Mouse (Mus musculus): Measurements from ENCODE around the gene Slitrk5.
"Not testable (repeated sequence)": the region's sequence is repeated elsewhere in the genome, so short reads cannot be mapped to it uniquely, and the experiment has no call there.

Slitrk5 gene

DNA sequence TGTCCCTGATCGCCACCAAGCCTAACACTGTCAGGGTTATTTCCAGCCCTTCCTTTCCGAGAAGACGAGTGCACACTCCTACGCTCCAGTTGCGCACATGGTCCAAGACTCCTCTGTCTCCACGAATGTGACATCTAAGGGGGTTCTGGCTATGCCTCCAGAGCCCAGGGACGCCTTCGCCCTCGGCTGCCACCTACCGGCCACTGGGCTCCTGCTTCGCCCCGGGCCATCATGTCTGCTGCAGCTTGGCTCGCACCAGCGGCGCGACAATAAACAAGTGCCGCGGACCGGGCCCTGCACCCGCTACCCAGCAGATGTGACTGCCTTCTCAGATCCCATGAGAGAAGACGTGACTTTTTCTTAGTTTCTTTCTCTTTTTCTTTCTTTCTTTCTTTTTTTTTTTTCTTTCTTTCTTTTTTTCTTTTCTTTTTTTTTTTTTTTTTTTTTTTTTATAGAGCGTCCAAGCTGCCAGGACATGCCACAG, at the start of gene Slitrk5:
Gene Slitrk5 (plus strand): TSS at position 434 of the 484 bp plus-strand sequence.
- peak; percentile 84 for DNase-seq (ENCODE audit: inconsistent ontology term)

DNA sequence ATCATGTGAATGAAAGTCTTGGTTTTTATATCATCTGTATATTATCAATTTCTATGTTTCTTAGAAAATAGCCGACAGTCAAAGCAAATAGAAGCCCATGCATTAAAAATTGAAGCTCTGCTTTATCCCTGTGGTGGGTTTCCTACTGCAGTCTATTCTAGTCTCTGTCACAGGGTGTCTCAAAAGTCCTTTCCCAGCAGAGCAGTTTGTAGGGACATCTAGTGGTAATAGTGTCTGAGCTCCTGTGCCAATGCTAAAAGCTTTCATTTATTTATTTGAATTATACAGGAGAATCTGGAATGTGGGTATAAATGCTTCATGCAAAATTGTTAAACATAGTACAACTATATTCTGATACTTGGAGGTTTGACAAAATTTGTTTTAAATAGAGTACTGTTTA, 2.0 kb upstream of the Slitrk5 start:
- DNase-seq (ENCODE audit: inconsistent ontology term), result no peak

DNA sequence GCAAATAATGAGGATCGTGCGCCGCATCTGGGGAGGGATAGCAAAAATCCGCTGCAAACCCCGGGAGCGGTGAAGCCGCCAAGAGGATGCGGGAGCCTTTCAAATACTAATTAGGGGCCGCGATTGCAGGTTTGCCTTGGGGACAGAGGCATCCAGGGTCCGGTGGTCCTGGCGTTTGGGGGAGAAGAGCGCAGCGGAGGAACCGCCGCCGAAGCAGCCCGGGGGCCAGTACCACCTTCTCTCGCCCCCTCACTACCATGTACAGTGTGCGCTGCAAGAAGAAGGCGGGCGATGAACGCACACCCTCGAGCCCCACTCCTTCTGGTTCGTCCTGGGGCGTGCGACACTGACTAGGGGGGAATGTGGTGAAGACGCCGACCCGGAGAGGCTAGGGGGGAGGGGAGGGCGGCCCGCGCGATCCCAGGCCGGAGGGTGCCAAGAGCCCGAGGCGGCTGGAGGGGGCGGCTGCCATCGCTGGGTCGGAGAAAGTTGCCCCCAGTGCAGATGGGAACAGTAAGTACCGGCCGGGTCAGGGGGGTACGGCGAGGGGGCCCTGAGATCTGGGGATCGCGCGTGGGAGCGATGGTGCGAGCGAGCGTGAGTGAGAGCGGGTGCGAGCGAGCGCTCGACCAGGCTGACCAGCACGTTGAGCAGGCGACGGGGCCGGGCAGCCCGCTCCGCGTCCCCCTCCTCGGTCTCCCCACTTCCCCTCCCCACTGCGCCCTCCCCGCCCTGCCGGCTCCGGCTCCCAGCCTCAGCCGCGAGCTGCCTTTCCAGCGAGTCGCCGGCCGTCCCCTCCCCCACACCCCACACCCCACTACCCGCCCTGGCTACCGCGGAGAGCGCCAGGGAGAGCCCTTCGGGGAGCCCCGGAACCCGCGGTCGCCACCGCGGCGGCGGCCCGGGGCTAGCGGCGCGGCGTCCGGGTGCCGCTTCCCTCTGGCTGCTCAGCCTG, 591 bp downstream of the Slitrk5 start:
- DNase-seq (ENCODE audit: inconsistent ontology term), result peak; percentile 54

DNA sequence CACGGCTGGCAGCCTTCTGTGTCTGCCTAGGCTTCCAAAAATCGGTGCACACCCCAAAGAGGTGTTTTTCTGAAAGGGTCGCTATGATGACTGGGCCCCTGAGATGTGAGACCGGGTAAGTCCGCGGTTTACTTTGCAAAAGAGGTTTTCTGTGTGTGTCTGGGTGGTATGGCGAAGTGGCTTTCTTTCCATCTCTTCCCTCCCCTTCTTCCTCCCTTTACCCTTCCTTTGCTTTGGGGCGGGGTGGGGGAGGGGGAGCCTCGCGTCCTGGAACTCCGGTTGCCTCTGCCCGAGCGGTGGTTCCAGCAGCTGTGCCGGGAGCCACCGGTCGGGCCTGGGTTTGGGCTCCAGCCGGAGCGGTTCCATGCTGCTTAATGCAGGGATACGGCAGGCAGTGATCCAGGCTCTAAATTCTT, 1.3 kb downstream of the Slitrk5 start:
- DNase-seq (ENCODE audit: inconsistent ontology term), result peak; percentile 62

DNA sequence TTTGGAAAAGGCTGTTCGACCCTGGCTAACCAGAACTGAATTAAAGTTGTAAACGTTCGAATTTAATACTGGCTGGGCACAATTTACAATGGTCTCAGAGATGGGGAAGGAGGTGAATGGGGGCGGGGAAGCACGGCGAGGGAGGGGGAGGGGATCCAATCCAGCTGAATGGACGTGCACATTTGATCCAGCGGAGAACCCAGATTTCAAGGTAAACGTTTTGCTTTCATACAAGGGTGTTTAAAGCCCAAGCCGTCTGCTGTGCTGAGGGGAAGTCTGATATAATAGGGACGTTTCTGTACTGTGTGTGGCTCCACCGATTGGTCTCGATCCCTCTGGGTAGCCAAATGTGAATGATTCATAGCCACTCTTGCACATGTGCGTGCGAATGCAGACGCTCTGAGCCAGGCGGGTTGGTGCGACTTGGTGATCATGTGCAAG, 2.0 kb downstream of the Slitrk5 start:
- peak; percentile 14 for DNase-seq (ENCODE audit: inconsistent ontology term)

DNA sequence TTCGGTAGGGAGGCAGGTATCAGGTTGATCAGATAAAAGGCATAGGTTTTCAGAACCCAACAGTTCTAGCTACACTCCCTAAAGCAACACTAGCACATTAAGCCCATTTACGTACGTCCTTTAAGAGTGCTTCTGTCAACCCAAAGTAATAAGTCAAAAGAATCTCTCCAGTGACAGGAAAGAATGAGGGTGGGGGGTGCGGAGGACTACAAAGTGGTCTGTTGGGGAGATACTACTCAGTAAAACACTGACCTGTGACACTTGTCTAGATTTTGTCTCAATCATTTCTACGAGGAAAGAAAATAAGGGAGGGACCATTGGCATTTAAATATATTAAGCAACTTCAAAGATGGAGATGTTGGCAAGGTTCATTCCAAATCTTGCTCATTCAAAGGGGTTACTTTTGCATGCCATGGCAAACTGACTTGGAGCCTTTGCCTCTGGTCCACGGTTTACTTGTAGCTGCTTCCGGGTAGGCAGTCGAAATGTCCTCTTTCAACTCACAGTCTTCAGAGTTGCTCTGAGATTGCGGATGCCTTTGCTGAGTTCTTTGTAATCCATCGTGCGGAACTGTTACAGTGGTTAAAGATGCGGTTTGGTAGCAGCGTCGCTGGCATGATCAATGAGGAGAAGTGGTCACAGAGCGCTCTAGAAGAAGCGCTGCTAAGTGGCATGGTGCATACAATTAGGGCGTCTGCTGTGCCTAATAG, 2.6 kb downstream of the Slitrk5 start:
- peak; percentile 10 for DNase-seq (ENCODE audit: inconsistent ontology term)

DNA sequence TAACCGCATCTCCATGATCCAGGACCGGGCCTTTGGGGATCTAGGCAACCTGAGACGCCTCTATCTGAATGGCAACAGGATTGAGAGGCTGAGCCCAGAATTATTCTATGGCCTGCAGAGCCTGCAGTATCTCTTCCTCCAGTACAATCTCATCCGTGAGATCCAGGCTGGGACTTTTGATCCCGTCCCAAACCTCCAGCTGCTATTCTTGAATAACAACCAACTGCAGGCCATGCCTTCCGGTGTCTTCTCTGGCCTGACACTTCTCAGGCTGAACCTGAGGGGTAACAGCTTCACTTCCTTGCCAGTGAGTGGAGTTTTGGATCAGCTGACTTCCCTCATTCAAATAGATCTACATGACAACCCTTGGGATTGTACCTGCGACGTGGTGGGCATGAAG, 5.4 kb downstream of the Slitrk5 start:
- no peak for DNase-seq (ENCODE audit: inconsistent ontology term)

DNA sequence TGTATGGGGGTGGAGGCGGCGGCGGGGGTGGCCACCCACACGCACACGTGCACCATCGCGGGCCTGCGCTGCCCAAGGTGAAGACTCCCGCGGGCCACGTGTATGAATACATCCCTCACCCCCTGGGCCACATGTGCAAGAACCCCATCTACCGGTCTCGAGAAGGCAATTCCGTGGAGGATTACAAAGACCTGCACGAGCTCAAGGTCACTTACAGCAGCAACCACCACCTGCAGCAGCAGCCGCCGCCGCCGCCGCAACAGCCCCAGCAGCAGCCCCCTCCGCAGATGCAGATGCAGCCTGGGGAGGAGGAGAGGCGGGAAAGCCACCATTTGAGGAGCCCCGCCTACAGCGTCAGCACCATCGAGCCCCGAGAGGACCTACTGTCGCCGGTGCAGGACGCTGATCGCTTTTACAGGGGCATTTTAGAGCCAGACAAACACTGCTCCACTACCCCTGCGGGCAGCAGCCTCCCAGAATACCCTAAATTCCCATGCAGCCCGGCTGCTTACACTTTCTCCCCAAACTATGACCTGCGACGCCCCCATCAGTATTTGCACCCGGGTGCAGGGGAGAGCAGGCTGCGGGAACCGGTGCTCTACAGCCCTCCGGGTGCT, 6.3 kb downstream of the Slitrk5 start:
- peak; percentile 34 for DNase-seq (ENCODE audit: inconsistent ontology term)

DNA sequence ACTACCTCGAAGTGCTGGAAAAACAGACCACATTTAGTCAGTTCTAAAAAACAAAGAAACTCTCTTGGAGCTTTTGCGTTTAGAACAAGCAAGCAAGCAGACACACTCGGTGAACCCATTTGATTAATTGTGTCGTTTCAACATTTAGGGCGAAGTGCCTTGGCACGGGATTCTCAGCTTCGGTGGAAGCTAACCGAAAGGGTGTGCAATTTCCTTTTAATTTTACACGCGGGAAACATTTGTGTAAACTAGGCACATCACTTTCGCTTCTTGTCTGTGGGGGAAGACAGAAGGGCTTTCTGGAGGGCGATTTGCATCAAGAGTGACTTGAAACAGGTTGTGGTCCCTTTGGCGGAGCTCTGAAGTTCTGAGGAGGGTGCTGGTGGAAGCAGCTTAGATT, 6.9 kb downstream of the Slitrk5 start:
- DNase-seq (ENCODE audit: inconsistent ontology term), result no peak

DNA sequence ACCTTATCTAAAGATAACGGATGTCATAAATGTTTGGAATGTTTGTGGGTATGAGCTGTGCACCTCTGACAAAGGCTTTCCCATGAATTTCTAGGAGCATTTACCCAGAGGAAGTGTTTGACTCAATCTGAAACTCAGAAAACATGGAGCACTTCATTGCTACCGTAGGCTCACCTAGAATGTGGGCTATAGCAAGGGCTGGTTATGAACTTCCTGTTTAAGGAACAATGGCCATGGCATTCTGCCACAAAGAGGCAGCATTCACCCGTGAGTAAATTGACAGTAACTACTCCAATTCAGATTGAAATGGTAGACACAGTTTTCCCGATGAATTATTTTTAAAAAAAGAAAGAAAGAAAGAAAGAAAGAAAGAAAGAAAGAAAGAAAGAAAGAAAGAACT, 8.6 kb downstream of the Slitrk5 start:
- no peak for DNase-seq (ENCODE audit: inconsistent ontology term)

DNA sequence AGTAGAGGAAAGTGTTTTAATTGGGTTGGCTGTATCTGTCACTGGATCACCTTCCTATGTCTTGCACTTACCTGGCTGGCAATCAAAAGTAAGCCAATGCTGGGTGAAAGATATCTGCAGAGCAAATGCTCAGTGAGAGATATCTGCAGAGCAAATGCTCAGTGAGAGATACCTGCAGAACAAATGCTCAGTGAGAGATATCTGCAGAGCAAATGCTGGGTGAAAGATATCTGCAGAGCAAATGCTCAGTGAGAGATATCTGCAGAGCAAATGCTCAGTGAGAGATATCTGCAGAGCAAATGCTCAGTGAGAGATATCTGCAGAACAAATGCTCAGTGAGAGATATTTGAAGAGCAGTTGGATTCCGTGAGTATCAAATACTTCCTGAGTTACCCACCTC, 15.2 kb downstream of the Slitrk5 start:
- not testable (repeated sequence) for DNase-seq (ENCODE audit: inconsistent ontology term)

DNA sequence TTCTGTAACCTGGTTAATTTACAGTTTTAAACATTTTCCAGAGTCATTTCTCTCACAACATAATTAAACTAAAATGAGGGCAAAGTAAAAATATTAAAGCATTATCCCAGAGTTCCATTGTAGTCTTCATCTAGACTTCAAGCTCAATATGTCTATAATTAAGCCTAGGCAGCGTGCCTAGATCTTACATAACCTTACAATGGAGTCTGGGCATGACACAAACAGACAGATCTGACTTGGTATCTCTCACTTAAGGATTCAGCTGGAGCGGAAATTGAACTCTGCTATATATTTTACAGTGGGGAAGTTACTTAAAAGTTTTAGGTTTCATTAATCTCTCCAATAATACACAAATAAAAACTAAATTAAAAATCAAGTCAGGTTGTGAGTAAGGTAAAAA, 54.9 kb downstream of the Slitrk5 start:
- peak; percentile 18 for DNase-seq (ENCODE audit: inconsistent ontology term)
